Mouse (Mus musculus) ovary, adult 18-20 months (tissue): ENCODE measurements around the gene Ddx59.
A peak's percentile ranks its signal among the peaks of the same experiment; 100 is the strongest.

Source experiments
- DNase-seq: peaks from one replicate; pipeline ENCODE4 v3.0.0; 2022; ENCODE audit warnings: low spot score, mixed read lengths

Ddx59 gene

DNA sequence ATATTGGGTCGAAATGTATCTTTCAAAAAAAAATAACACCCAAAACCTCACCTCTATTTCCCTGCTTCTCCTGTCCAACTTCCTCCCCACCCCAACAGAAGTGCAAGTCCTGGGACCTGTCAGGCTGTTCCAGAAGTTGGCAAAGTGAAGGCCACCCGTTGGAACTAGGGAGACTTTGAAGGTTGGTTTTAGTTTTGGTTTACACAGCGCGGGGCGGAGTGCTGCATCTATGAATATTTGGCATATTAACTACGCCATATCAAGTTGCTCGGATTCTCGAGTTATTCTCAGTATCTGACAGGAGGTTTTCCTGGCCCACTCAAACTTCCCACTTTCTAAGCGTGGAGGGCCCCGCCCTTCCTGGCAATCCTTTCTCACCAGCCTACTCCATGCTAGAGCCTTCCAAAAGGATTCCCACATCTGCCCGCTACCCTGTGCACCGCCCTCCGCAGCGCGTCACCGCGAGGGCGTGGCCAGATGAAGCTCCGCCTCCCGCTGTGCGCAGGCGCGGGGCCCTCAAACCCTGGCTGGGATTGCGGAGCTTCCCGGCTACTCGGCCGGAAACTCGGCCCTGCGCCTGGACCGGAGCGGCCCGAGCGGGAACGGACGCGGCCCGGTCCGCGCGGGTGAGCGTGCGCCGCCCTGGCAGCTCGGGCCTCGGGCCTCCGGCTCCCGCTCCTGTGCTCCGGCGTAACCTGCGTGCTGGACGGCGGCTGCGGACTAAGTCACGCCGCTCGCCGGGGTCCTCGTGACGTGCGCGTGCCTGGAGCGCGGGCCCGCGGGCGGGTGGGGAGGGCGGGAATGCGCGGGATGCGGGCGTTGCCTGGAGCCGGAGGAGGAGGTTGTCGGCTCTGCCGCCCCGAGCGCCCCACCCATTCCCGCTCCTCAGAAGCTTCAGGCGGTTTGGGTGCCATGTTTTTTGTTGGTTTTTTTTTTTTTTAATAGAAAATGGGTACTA, at the start of gene Ddx59:
Gene Ddx59 (plus strand): TSS at position 474 of the 958 bp plus-strand sequence.
- DNase-seq, result peak; percentile 94

DNA sequence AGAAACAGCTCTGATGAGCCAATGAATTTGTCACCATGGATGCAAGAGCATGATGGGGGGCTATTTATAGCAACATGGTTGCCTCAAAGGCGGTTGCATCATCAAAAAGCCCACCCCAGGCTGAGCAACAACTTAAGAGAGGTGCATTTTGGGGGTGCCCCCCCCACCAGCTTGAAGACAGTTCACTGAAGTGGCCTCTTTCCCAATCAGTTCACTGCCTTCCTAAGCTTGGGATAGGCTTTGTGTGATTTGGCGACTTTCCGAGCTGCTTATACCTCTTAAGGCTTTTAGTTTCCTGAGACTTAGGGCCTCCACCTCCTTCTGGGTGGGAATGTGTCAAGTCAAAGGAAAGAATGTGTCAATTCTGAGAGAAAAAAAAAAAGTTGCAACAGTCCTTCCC, 49.1 kb upstream of the Ddx59 start:
- no peak for DNase-seq

DNA sequence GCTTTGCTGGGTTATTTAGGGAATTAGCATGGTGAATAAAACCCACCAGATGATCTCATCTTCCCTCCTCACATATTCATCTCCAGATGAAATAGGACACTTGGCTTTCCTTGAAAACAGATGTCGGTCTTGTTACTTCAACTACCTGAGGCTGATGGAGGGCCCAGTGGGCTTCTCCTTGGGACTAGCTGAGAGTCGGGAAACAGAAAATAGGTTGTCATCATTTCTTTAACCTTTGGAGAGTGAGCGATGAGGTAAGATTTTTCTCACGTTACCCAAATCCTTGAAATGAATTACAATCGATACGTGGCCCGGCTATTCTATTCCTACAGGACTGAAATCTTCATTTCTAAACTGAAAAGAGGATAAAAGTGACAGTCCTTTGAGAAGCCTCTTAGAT, 35.8 kb upstream of the Ddx59 start:
- DNase-seq, result no peak

DNA sequence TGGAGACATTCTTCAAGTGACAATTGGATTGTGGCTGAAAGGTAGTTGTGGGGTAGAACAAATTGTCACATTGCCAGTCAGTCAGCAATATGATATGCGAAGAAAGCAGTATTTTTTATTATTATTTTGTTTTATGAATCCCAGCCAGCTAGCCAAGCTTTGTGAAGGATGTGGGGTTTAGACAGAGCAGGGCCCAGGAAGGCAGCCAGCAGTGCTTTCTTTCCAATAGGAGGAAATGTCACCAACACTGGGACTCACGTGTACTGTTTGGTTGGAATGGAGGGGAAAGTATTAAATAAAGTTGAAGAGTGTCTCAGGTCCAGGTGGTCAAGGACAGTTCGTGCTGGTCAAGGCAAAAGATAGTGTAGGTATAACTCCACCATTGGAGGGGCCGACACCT, 34.9 kb upstream of the Ddx59 start:
- no peak for DNase-seq

DNA sequence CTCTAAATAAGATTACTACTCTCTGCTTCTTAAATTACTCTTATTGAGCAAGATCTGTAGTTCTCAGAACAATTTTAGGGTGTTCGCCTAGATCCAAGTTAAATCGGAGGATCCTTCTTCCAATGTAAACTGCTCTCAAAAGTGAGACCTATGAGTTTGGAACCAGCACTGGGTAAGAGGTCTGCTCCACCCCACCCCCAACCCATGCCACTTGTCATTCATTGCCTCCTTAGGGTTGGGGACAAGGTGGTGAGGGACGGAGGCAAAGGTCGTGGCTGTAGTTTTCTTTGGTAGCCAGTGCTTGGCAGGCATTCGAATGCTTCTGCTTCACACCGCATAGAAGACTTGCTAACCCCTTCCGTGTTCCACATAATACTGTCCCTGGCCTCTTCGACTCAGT, 34.5 kb upstream of the Ddx59 start:
- DNase-seq, result no peak

DNA sequence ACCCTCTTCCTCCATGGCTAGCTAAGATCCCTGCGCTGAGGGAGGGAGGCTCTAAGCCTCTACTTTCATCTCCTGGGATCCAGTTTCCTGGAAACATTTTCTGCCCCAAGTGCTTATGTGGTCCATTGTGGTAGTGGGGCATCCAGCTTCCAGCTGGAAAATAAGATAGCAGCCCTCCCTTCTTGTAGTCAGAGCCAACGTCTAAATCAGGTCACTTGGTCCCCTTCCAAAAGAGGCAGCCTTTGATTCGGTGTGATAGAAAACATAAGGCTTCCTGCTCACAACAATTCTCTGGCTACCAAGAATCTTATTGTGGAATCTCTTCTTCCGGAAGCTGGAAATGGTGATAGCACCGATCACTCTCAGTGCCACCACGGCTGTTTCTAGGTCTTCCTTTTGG, 33.9 kb upstream of the Ddx59 start:
- DNase-seq, result no peak

DNA sequence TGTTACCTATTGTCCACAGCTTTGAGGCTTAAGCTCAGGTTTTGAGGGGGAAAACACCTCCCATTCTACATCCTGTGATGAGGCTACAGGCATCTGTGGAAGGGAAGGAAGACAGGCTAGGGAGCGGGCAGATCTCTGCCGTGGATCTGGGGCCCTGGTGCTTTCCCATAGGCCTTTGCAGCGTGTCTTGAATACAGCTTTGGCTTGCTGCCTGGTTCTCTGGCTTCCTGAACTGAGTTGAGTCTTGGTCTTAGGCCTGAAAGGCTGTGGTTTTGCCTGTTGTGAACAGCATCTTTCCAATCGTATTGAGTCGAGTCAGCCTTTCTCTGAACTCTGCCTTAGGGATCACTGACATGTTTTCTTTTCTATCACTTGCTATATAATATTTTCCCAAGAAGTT, 33.5 kb upstream of the Ddx59 start:
- no peak for DNase-seq

DNA sequence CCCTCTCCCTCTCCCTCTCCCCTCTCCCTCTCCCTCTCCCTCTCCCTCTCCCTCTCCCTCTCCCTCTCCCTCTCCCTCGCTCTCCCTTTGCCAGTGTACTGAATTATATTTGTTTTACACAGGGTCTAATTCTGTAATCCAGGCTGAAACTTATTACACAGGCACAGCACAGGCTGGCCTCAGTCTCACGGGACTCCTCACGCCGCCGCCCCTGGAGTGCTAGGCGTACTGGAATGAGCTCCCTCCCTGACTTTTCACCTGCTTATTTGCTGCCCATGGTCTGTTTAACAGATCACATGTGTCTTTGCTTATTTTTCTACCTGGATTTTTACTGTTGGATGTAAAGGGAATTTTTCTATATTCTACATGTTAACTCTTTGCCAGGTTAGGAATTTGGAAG, 28.2 kb upstream of the Ddx59 start:
- DNase-seq, result no peak

DNA sequence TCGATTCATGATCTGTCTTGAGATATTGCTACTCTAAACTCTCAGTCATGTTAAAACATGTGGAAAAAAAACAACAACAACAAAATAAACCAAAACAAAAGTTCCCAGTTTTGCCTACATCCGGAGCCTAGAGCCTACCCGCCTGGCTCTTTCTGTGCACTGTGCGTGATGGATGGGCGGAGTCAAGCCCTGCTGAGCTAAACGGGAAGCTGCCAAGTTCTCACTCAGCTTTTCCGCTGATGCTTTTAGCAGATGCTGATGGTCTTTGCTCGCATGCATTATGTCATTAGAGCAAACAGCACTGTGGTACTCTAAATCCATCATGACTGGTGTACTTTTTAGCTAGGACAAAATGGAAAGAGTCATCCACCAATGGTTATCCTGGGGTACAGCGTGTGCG, 20.6 kb upstream of the Ddx59 start:
- no peak for DNase-seq

DNA sequence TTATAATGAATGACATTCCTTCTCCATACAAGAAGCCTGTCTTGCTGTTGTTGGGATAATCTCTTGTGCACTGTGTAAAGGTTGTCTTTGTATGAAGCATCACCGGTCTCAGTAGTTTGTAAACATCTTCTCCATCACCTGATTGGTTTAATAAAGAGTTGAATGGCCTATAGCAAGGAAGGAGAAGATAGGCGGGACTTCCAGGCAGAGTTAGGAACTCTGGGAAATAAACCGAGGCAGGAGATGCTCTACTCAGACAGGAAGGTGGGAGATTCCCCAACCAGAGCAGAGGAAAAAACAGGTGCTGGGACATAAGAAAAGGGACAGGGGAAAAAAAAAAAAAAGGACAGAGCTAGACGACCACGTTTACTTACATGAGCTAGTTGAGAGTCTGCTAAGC, 20.0 kb upstream of the Ddx59 start:
- no peak for DNase-seq

DNA sequence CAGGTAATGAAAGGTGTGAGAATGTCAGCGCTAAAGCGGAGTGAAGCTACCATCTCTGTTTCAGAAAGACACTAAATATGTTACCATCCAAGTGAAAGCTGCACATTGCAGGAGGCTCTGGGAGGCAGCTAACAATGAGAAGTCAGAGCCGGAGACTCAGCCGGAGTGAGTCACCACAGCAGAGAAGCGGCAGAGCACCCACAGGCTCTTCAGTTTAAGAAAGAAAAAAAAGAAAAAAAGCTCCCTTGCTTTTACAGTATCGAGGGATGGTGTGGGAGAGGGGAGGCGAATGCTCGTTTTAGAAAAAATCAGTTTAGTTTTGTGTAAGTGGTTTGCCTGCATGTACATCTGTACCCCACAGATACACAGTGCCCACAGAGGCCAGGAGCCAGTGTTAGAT, 13.8 kb upstream of the Ddx59 start:
- no peak for DNase-seq

DNA sequence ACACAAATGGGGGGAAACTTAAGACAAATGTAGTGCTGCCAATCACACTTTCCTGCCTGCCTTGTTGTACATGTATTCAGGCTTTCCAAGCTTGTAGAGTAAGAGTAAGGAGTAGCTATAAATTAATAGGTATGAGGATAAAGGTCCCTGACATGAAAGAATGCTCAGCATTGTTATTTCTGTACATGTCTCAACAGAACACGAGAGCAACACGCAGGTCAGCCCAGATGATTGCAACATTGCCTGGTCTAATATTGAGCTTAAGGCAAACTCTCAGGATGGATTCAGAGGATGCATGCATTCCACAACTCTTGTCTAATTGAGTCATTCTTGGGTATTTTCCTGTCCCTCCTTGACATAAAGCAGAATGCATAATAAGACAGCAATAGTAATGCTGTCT, 5.4 kb upstream of the Ddx59 start:
- no peak for DNase-seq

DNA sequence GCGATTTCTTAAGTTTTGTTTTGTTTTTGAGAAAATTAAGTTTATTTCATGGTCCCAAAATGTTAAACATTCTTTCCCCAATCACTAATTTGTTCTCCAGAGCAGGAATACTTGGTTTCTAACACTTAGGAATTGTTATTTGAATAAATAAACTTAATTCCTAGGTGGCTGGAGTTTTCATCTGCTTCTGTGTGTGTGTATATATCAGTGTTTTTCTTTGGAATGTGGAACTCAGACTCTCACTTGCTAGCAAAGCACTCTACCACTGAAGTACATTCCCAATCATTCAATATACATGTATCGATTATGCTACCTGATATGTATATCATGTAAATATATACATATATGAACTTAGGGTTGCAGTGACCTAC, 670 bp downstream of the Ddx59 start:
- no peak for DNase-seq

DNA sequence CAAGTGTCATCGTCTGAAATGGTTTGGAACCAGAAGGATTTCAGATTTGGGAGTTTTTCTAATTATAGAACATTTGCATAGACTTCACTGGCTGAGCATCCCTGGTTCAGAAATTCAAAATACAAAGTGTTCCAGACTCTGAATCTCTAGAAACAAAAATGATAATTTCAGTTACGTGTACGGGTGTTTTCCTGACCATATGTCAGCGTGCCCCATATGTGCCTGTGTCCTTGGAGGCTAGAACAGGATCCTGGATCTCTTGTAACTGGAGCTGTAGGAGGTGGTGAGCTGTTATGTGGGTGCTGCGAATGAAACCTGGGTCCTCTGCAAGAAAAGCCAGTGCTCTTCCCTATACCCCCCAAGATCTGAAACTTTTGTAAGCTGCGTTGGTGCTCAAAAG, 3.3 kb downstream of the Ddx59 start:
- no peak for DNase-seq

DNA sequence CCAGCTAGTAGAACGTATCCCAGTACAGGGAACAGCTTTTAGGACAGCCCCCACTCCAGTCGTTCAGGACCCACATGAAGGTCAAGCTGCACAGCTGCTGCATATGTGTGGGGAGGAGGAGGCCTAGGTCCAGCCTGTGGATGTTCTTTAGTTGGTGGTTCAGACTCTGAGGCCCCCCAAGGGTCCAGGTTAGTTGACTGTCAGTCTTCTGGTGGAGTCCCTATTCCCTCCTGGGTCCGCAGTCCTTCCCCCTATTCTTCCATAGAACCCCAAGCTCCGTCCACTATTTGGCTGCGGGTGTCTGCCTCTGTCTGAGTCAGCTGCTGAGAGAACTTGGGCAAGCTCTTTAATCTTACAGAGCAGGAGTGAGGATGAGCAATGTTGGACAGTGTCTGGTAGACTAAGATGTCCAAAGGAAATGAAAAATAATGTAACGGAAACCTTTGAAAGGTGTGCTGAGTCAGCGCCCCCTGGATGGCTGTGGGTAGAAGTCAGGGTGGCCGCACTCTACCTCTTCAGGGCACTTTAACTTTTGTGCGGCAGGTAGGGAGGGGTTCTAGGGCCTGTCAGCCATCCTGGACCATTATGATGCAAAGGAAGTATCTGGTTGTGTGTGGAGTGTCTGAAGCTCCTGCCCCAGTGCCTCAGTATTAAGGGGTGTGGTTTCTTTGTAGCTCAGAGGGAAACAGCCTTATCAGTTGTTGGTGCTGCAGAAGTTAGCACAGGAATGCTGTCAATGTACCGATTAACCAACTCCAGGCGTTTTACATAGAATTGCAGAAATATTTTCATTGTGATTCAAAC, 12.3 kb downstream of the Ddx59 start:
- DNase-seq, result no peak

DNA sequence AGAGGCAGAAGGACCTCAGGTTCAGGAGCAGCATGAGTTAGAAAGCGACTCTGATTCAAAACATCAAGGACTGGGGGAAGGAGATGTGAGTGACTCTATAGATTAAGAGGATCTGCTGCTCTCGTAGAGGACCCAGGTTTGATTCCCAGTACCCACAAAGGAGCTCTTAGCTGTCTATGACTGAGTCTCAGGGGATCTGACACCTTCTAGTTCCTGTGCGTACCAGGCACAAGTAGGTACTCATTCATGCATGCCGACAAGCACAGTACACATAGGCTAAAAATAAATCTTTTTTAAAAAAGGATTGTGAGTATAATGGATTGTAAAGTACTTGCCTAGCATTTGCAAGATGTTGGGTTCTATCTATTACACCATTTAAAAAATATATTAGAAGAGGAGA, 13.9 kb downstream of the Ddx59 start:
- DNase-seq, result no peak

DNA sequence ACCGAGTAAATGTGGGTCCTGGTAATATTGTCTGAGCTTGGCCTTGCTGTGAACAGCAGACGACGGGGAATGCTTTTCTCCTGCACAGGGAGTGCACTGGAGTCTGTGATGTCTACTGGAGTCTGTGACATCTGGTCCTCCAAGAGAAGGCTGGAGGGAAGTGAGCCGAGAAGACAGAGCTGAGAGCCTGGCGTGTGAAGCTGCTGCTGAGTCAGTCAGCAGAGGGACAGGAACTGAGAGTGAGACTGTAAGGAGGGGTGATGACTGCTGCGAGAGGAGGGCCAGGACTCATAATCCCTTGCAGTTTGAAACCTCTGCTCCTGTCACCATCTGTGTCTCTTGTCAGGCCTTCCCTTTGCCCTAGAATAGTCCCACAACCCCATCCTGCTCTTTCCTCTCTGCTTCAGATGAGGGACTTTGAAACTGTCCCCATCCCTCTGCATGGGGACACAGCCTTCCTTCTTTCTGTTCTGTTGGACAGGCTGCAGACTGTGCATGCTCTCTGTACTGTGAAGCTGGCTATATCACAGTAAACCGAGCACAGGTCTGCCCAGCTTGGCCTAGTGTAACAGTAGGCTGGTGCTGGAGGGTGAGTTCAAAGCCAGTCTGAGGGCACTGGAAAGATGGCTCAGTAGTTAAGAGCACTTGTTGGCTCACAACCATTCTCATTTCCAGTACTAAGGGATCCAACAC, 15.2 kb downstream of the Ddx59 start:
- no peak for DNase-seq

DNA sequence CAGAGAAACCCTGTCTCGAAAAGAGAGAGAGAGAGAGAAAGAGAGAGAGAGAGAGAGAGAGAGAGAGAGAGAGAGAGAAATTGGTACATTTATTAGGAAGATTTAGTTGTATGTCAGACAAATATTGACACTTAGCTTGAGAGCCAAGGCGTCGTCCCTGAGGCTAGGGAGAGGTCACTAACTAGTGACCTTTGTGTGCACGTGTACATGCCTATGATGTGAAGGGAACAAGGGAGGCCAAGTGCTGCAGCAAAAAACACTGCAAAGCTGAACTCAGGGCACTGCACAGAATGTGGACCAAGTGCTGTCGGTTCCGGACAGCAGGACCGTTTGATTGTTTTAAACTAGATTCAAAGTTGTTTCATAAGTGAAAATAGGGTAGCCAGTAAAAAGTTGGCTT, 25.7 kb downstream of the Ddx59 start:
- DNase-seq, result no peak

DNA sequence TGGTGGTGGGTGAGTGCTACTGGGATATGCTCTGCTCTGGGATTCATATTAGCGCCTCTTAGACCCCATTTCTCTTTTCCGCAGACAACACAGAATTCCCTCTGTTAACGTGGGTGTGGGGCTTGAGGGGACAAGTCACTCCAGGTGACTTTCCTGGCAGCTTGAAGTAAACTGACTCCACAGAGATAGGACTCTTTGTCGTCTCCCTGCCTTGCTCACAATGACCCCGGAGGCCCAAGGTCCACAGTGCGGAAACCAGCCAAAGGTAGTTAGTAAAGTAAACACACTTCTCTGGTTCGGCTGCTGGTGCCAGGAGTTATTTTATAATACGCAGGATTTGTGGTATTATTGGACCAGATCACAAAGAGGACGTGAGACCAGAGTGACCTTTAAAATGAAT, 27.7 kb downstream of the Ddx59 start:
- DNase-seq, result no peak

DNA sequence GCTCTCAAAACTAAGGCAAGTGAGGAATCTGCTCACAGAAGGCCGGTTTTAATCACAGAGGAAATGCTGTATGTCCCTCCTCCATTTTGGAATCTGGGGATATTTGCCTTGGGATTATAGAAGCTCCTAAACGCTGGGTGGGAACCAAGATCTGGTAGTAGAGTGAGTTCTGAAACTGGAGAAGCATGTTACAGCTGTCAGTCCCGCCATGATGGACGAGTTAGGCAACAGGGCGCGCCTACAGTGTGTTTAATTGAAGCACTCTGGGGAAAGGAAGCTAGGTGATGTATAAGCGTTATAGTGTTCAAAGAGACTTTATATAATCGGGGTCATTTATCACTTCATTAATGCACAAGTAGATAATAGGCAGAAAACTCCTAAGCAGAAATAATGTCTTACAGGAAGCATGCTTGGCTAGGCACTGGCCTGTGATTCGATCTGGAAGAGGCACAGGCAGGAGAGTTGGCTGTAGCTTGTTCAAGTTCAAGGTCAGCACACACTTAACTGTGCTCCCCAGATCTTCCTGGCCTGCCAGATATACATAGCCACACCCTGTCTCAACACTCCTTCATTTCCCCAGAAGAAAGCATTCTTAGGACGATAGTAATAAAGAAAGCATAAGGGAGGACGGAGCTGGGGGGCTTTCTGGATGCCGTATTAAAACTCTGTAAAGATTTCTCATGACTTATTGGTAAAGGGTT, 29.6 kb downstream of the Ddx59 start:
- DNase-seq, result no peak

DNA sequence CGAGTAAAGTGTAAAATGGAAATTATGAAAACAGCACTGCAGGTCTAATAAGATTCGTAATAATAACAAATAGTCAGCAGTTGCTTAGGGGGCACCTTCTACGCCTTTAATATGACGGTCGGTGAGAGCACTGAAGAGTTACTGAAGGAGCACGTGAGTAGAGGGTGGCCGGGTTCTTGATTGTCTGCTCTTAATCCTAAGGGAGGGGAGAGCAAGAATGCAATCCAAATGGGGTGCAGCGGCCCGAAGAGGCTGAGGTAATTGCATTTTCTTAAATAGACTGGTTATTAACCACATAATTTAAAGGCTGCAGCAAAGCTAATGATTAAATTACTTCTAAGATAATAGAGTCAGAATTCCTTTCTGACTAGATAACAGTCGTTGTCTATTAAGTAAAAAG, 31.9 kb downstream of the Ddx59 start:
- no peak for DNase-seq

DNA sequence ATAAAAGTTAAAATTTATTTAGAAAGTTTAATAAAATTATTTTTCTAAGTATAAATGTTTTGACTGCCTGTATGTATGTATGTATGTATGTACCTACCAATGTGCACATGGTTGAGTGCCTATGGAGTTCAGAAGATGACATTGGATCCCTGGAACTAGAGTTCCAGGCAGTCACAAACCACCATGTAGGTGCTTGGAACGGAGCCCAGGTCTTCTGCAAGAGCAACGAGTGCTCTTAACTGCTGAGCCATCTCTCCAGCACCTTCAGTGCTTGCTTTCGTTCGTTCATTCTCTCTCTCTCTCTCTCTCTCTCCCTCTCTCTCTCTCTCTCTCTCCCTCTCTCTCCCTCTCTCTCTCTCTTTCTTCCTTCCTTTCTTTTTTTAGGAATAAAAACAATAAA, 32.3 kb downstream of the Ddx59 start:
- no peak for DNase-seq
